Mouse (Mus musculus) layer of hippocampus, adult 2 months (tissue): ENCODE measurements around the gene Cct8l1. TPM values are rescaled to one million over a fixed set of nuclear protein-coding genes. Genes with fewer than 3 reads are reported as not detected.

ENCODE experiments used
- DNase-seq, 2 experiments: peaks; one replicate each; pipeline ENCODE4 v3.0.0; 2022; ENCODE audit warnings: low spot score in 2 of 2
- H3K27ac ChIP-seq: fragments of 200-600 bp; 2 replicates; pipeline ENCODE4 v1.8.1; 2022
- H3K4me3 ChIP-seq: fragments of 200-600 bp; 2 replicates; pipeline ENCODE4 v1.8.1; 2022; ENCODE audit warnings: mild to moderate bottlenecking
- CTCF ChIP-seq: fragments of 200-600 bp; conservative IDR thresholded peaks from 2 replicates; pipeline ENCODE4 v1.8.1; 2022; ENCODE audit warnings: antibody characterized with exemption, mild to moderate bottlenecking, moderate library complexity
- total RNA-seq, 2 experiments: library from RNA; stranded (reverse); gene quantifications; 2 replicates each; pipeline ENCODE4 v1.2.3; 2021

Cct8l1 gene
- total RNA-seq, 2 experiments from 2014 or later, result 0.25 to 0.49 TPM

GRCm38 (mm10) chr5:25536451-25536850, 20.6 kb downstream of the Cct8l1 start:
- no peak for TF ChIP-seq CTCF
- DNase-seq, result no peak
- H3K27ac ChIP-seq, result no peak overlapping the region
- H3K4me3 ChIP-seq, result no peak overlapping the region

GRCm38 (mm10) chr5:25536921-25537409, 21.1 kb downstream of the Cct8l1 start:
- DNase-seq, result no peak
- H3K4me3 ChIP-seq, result no peak overlapping the region
- no peak for TF ChIP-seq CTCF
- H3K27ac ChIP-seq, result no peak overlapping the region

- H3K4me3 ChIP-seq, result no peak overlapping the region
- DNase-seq, result no peak
- H3K27ac ChIP-seq, result no peak overlapping the region
- no peak for TF ChIP-seq CTCF
Measured at GRCm38 (mm10) chr5:25540412-25540811, 24.5 kb downstream of the Cct8l1 start.

GRCm38 (mm10) chr5:25540921-25541320, 25.1 kb downstream of the Cct8l1 start:
- no peak for TF ChIP-seq CTCF
- no peak for DNase-seq
- Histone ChIP-seq H3K4me3 (no peak overlapping the region), H3K27ac (no peak overlapping the region)

GRCm38 (mm10) chr5:25541661-25542060, 25.8 kb downstream of the Cct8l1 start:
- DNase-seq, result no peak
- H3K27ac ChIP-seq, result no peak overlapping the region
- H3K4me3 ChIP-seq, result no peak overlapping the region
- no peak for TF ChIP-seq CTCF

GRCm38 (mm10) chr5:25544061-25544460, 28.2 kb downstream of the Cct8l1 start:
- H3K4me3 ChIP-seq, result no peak overlapping the region
- no peak for DNase-seq
- H3K27ac ChIP-seq, result no peak overlapping the region
- TF ChIP-seq CTCF, result no peak

GRCm38 (mm10) chr5:25544566-25544965, 28.7 kb downstream of the Cct8l1 start:
- no peak overlapping the region for H3K4me3 ChIP-seq
- no peak for TF ChIP-seq CTCF
- DNase-seq, result no peak
- no peak overlapping the region for H3K27ac ChIP-seq

- no peak for TF ChIP-seq CTCF
- no peak for DNase-seq
- Histone ChIP-seq H3K27ac (no peak overlapping the region), H3K4me3 (no peak overlapping the region)
Measured at GRCm38 (mm10) chr5:25546912-25547311, 31.0 kb downstream of the Cct8l1 start.

GRCm38 (mm10) chr5:25550912-25551311, 35.0 kb downstream of the Cct8l1 start:
- Histone ChIP-seq H3K27ac (no peak overlapping the region), H3K4me3 (no peak overlapping the region)
- no peak for TF ChIP-seq CTCF
- DNase-seq, result no peak

GRCm38 (mm10) chr5:25554210-25554609, 38.3 kb downstream of the Cct8l1 start:
- no peak overlapping the region for H3K27ac ChIP-seq
- DNase-seq, result no peak
- no peak for TF ChIP-seq CTCF
- H3K4me3 ChIP-seq, result no peak overlapping the region

GRCm38 (mm10) chr5:25554689-25555088, 38.8 kb downstream of the Cct8l1 start:
- H3K27ac ChIP-seq, result no peak overlapping the region
- no peak overlapping the region for H3K4me3 ChIP-seq
- DNase-seq, result no peak
- no peak for TF ChIP-seq CTCF

GRCm38 (mm10) chr5:25555684-25556083, 39.8 kb downstream of the Cct8l1 start:
- TF ChIP-seq CTCF, result no peak
- H3K4me3 ChIP-seq, result no peak overlapping the region
- no peak overlapping the region for H3K27ac ChIP-seq

GRCm38 (mm10) chr5:25556363-25556762, 40.5 kb downstream of the Cct8l1 start:
- Histone ChIP-seq H3K4me3 (no peak overlapping the region), H3K27ac (no peak overlapping the region)
- DNase-seq, result no peak
- TF ChIP-seq CTCF, result no peak

More at GRCm38 (mm10) chr5:25555684-25556083, 39.8 kb downstream of the Cct8l1 start:
- DNase-seq, result no peak

Other genes starting within 250 kb of the Cct8l1 start
- gene Kmt2c, start 17.3 kb upstream of the Cct8l1 start, total RNA-seq, result 10 to 100 TPM; 79.3 to 89.9 TPM
- gene Xrcc2, start 189.8 kb downstream of the Cct8l1 start, total RNA-seq, result 1 to 10 TPM; 6.4 to 6.9 TPM
- gene Actr3b, start 243.9 kb downstream of the Cct8l1 start, total RNA-seq, result 100 to 1,000 TPM; 136 to 139 TPM